Mouse (Mus musculus) kidney, postnatal 14 days (tissue): Measurements from ENCODE around the gene Kat8.

Experiments
- DNase-seq: peaks from one replicate; pipeline ENCODE4 v3.0.0; 2022; ENCODE audit warnings: mixed read lengths

Gene Kat8

GRCm38 (mm10) chr7:127898179-127898956 is 13.9 kb upstream of the Kat8 start:
- DNase-seq: peak; percentile 38

- no peak for DNase-seq
These were observed 12.3 kb upstream of the Kat8 start for GRCm38 (mm10) chr7:127899997-127900396.

GRCm38 (mm10) chr7:127901772-127902171 is 10.5 kb upstream of the Kat8 start:
- DNase-seq: no peak

- DNase-seq: peak; percentile 87
These were observed 8.1 kb upstream of the Kat8 start, which contains the start of gene Bckdk for GRCm38 (mm10) chr7:127903971-127904796. Gene Bckdk, plus strand, starts transcription at chr7:127904082.

- no peak for DNase-seq
These were observed 4.4 kb upstream of the Kat8 start for GRCm38 (mm10) chr7:127907939-127908338.

GRCm38 (mm10) chr7:127908656-127909055 is 3.7 kb upstream of the Kat8 start:
- DNase-seq: no peak

- DNase-seq: no peak
These were observed 622 bp downstream of the Kat8 start for GRCm38 (mm10) chr7:127912938-127913337.

GRCm38 (mm10) chr7:127915293-127915692 is 3.0 kb downstream of the Kat8 start:
- DNase-seq: no peak

- DNase-seq: peak; percentile 73
These were observed 5.9 kb downstream of the Kat8 start for GRCm38 (mm10) chr7:127918203-127918602.

GRCm38 (mm10) chr7:127919290-127919689 is 7.0 kb downstream of the Kat8 start:
- DNase-seq: no peak

GRCm38 (mm10) chr7:127921516-127921915 is 9.2 kb downstream of the Kat8 start:
- DNase-seq: no peak

GRCm38 (mm10) chr7:127922451-127923275 is 10.3 kb downstream of the Kat8 start:
- DNase-seq: no peak

- no peak for DNase-seq
These were observed 11.4 kb downstream of the Kat8 start for GRCm38 (mm10) chr7:127923714-127924113.

GRCm38 (mm10) chr7:127925252-127925651 is 12.9 kb downstream of the Kat8 start:
- DNase-seq: peak; percentile 92

- peak; percentile 82 for DNase-seq
These were observed 13.8 kb downstream of the Kat8 start for GRCm38 (mm10) chr7:127926066-127926465.

- DNase-seq: peak; percentile 76
These were observed 14.5 kb downstream of the Kat8 start for GRCm38 (mm10) chr7:127926846-127927245.

- DNase-seq: no peak
These were observed 15.4 kb downstream of the Kat8 start for GRCm38 (mm10) chr7:127927726-127928125.

- peak; percentile 64 for DNase-seq
These were observed 16.3 kb downstream of the Kat8 start for GRCm38 (mm10) chr7:127928596-127928995.

- DNase-seq: peak; percentile 92
These were observed 17.6 kb downstream of the Kat8 start, which contains the start of gene Prss8 for GRCm38 (mm10) chr7:127929923-127930322. Gene Prss8, minus strand, starts transcription at chr7:127930104.

- DNase-seq: no peak
These were observed 18.3 kb downstream of the Kat8 start for GRCm38 (mm10) chr7:127930636-127931035.

- DNase-seq: peak; percentile 82
These were observed 19.2 kb downstream of the Kat8 start for GRCm38 (mm10) chr7:127931351-127932135.
